Mouse (Mus musculus): ENCODE measurements around the gene Tmem184a.

Gene Tmem184a

DNA sequence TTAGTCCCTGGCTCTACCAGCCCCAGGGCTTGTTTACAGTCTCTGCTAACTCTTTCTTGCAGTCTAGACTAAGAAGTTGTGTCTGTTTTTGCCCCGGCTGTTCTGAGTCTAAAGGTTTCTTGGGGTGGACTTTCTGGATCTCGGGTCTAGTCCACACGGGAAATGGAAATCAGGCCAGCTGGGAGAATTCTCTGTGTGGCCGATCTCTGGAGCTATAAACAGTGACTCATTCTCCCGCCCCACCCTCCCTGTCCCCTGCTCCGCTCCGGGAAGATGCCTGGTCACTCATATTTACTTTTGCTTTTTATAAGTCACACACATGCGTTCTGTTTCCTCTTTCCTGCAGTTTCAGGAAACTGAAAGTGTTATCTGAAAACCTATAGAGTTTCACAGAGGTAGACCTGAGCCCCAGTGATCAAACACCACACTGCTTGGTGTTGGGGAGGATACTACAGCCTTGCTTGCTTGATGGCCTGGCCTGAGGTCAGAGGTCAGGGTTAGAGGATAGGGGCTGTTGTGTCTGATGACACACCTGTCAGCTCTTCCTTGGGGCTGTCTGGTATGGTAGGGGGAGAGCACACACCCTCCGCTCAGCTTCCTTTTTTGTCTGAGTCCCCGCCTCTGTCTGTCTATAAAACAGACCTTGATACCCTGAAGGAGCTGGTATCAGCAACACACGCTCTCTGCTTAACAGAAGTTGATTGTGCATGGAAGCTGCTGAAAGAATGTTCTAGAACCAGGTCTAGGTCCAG lies 26.2 kb downstream of the Tmem184a start:
- DNase-seq (ENCODE audit: low spot score in 2 of 2): no peak

DNA sequence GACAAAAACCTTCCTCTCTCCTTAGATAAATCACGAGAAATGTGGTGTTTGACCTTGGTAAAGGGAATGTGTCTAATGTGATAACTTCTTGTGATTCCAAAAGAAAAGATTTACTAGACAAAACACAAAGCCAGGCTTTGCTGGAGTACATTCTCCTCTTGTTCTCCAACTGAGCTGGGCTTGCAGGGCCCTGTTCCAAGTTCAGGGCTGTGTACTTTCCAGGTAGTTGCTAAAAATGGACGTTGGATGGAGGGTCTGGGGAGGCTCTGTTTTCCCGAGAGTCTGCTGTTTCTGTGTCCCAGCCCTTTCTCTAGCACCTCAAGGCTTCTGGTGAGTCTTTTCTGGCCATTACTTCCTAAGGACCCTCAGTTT lies 26.8 kb downstream of the Tmem184a start:
- no peak for DNase-seq (ENCODE audit: low spot score in 2 of 2)

DNA sequence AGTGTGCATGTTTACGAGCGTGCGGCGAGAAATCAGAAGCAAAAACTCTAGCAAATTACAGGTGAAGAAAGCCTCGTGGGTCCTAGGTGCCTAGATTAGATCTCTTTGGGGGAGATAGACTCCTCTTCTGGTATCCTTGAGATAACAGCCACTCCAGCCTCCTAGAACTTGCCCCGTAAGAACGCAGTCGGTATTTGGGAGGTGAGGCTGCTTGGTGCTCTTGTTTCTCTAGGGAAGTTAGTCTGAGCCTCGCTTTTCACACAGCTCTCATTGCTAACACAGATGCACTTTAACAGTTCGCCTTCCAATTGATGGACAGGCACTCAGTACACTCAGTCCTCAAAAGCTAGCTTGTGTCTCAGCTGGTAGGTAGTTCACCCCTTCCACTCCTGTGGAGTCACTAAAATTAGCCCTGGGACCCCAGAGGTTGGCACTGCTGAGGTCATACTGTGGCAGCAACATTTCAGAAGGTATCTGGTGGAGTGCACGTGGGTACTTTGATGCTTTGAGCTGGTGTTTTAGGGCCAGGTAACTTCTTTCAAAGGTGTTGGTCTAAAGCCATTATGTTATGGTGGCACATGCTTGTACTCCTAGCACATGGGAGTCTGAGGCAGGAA lies 27.4 kb downstream of the Tmem184a start:
- DNase-seq (ENCODE audit: low spot score in 2 of 2): no peak

DNA sequence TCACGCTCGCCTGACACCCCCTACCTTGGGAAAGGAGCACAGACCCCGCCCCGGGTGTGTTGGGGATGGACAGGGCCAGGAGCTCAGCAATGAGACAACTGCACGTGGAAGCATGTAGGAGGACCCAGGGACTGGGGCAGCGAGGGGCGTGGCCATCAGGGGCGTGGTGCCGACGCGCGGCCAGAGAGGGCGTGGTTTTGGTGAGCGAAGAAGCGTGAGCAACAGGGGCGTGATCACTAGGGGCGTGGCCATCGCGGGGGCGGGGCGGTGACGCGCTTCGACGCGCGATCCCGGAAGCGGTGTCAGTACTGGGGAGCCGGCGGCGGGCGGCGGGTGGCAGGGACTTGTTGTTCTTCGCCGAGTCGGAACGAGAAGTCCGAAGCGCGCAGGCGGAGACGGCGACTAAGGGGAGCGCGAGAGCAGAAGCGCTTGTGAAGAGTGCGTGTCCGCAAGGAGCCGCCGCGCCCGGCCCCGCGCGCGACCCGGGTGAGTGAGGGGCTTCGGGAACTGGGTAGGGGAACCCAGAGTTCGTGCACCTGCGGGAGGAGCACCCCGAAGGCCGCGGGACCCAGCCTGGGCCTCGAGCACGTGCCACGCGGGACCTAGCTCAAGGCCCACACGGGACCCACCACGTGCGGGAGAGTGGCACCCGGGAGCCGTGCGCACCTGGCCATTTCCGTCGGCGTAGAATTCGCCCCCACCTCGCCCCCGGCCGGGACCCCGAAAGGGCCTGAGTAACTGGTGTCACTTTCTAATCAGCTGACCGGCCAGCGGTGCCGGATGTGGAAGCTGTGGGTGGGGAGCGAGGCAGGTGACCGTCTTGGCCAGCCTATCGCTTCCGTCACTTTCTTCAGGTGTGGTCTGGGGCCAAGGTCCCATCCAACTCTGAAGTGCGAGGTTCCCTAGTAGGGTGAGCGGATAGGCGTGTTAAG lies 28.2 kb downstream of the Tmem184a start, which contains the start of gene Mafk:
Gene Mafk, plus strand, starts transcription at position 287 of the 932 bp plus-strand sequence.
- DNase-seq (ENCODE audit: low spot score in 2 of 2): peak; percentile 98 to 99

DNA sequence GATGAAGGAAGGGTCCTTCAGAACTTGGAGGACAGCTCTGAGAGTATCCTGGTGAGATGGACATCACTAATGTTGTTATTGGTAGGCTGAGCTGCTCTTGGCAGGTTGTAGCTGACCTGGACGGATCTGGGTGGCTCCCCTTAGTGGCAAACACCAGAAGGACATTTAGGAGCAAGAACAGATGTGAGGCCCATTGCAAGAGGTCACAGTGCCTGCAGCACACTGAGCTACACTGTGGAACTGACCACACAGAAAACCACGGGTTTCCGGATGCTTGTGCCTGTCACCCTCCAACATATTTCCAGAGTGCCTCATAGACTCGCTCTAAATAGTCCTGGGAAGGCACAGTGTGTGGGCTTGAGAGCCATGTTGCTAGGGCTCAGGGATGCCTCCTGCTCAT lies 30.3 kb downstream of the Tmem184a start:
- peak in 1 of 2 experiments; percentile 36 for DNase-seq (ENCODE audit: low spot score in 2 of 2)

DNA sequence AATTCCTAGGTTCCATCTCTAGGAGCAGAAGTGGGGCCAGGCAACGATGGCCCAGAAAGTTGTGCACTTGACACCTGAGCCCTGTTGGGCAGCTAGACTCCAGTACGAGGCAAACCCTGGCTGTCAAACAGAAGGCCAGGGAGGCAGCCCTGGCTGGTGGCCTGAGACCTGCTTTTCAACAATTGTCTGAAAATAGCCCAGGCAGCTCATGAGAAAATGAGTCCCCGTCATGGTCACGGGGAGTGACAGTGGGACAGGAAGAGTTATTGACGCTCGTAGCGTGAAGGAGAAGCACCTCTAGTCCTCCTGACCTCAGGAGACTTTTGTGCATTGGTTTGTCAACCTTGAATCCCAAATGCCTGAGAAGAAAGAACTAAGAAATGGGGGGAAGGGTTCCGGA lies 38.3 kb downstream of the Tmem184a start:
- DNase-seq (ENCODE audit: low spot score in 2 of 2): peak in 1 of 2 experiments; percentile 66

DNA sequence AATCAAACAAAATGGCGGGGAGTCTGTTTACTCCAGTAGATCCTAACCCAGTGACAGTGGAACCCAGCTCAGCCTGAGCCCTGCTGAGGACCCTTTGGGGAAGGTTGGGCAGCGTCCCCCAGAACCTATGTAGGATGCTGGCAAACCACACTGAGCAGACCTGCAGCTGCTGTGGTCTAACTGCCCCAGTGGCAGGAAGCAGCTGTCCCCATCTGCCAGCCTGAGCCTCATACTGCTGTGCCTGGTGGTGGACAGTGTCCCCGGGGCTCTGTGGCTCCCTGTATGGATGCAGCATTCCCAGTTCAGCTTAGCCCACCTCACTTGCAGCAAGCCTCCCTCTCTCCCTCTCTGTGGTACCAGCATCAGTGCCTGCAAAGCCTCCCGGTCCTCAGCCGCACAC lies 42.8 kb downstream of the Tmem184a start:
- no peak for DNase-seq (ENCODE audit: low spot score in 2 of 2)

DNA sequence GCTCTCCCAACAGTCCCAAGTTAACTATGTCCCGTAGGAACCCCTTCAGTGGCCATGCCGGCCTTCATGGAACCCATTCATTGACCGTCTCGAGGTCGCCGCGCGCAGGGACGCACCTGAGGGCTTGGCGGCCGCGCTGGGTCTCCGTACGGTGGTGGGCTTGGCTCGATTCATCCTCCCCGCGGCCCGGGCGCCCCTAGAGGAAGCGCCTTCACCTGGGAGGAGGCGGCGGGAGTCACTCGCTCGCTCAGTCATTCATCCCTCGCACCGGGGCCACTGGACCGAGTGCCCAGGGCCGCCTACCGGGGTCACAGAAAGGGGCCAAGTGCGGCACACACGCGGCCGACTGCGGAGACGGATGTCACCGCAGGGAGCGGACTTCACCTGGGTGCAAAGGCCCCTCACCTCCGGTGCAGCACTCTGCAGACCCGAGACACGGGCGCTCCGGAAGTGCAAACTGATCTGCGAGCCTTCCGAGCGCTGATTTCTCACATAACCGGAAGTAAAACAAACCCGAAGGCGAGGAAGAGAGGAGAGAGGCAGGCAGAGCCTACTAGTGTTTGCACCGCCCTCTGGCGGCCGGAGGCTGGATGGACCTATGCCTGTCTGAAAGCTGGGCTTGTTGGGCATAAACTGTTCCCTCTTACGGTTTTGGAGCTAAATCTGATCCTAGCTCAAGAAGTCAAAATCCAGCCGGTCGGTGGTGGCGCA lies 44.3 kb downstream of the Tmem184a start, which contains the start of gene Ints1:
Gene Ints1, minus strand, starts transcription at position 459 of the 711 bp plus-strand sequence.
- peak; percentile 88 to 93 for DNase-seq (ENCODE audit: low spot score in 2 of 2)

DNA sequence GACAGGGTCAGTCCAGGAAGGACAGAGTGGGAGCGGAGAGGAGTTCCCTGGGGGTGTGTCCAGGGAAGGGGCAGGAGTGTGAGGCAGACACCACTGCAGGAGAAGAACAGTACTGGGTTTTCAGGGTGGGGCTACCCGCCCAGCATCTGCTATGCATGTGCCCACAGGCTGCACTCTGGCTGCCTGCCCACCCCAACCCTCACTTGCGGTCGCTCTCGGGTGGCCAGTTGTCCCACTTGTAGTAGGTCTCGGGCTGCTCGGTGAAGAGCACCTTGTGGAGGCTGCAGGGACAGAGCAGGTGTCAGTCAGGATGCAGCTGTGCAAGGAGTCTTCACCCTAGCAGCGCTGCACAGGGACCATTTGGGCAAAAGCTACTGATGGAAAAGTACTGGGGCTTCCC lies 51.5 kb downstream of the Tmem184a start:
- DNase-seq (ENCODE audit: low spot score in 2 of 2): no peak

DNA sequence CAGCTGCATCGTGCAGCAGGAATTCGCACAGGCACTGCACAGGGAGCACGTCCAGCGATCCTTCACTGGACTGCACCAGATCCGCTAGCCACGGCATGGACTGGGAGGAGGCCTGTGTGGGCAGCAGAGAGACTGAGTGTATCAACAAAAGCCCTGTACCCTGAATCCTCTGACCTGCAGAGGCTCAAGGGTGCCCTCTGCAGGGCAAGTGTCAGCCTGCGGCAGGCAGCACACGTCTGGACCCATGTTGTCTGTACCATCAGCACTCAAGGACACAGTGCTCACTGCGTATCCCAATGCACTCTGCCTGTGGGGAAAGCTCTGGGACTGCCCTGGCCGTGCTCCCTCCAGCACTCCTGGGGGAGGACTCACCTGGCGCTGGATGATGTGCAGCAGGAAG lies 55.4 kb downstream of the Tmem184a start:
- no peak for DNase-seq (ENCODE audit: low spot score in 2 of 2)

DNA sequence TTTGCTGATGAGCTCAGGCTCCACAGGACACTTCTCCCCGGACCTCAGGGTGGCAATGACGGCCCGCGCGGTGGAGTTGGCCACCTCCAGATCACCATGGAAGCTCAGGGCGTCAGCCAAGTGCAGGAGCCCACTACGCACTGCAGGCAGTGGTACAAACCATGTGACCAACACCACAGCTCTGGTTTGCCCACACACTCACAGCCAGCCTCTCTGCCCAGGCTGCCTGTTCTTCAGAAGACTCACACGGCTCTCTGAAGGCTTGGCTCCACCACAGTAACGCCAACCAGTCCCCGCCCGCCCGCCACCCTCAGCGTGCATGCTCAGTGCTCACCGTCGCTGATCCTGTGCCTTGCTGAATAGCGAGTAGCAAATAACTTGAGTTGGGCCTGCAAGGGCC lies 61.6 kb downstream of the Tmem184a start:
- no peak for DNase-seq (ENCODE audit: low spot score in 2 of 2)

DNA sequence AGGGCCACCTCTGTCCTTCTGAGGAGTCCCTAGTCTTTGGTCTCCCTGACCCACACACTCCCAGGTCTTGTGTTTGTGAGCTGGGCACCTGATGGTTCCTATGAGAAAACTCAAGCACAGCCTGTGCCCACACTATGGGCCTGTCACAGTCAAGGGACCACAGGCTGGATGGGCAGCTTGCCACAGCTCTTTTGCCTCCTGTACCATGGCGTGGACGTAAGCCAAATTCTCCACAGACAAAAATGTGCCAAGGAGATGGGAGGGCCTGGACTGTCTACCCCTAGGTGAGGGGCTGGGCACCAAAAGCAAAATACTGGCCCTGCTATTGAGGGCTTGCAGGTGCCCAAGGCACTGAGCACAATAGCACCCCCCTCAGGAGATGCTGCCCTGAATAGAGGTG lies 63.1 kb downstream of the Tmem184a start:
- DNase-seq (ENCODE audit: low spot score in 2 of 2): no peak

DNA sequence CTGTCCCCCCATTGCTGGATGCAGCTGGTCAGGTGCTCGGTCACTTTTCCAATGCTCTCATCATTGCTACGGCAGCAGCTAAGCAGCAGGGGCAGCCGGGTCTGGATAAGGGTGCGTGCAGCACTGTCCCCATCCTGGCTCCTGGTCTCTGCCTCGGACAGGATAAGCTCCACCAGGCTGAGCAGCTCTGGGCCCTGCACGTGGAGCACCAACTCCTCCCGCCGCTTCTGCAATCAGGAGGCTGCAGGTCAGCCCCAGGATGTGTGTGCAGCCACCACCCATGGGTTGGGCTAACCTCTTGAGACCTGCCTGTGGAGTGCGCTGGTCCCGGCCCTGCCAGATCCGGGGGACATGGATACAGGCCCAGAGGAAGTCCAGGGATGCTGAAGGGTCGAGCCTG lies 63.6 kb downstream of the Tmem184a start:
- DNase-seq (ENCODE audit: low spot score in 2 of 2): no peak

DNA sequence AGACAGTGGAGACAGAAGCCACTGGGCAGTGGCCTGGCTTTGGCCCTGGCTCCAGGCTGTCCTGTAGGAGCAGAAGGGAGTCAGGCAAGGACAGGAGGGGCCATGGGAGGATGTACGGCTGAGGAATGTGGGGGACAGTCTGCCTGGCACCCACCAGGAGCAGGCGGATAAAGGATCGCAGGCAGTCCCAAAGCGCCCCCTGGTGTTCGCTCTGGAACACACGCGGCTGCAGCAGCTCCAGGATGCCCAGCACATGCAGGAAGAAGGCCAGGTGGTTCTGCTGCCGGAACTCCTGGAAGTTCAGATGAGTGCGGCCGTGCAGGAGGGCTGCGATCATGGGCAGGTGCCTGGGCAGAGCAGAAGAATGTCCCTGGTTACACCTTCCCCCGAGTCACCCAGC lies 65.0 kb downstream of the Tmem184a start:
- no peak for DNase-seq (ENCODE audit: low spot score in 2 of 2)
